Mouse (Mus musculus) regulatory T cell (primary cell): ENCODE data around the gene Btbd7.

Experiments used
- in situ Hi-C: fragments of 300-600 bp; cut with MboI, MseI; formaldehyde crosslinking; loops from one replicate; pipeline ENCODE4 v1.15.1; 2025; ENCODE audit warnings: high pct_unique_total_duplicates

Gene Btbd7

DNA sequence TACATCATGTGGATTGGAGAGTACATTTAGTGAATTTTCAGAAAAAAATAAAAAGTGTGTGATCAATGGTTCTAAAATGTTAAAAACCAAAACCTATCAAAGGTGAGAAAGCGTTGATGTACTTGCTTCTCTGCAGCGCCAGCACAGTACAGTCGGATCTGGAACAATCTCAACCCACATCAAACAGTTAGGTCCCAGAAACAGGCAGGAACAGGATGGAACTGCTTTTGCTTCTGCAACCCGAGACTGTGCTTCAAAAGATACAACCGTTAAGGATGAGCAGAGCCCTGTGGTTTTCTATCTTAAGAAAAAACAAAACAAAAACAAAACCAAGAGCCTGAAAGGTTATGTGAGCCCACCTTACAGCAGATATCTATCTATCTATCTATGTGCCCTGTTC is 95.4 kb downstream of the Btbd7 start:
- in situ Hi-C loops = loop anchor here (10.0 kb wide), 1 partner anchor 282 kb away; no protein-coding TSS in a partner anchor

DNA sequence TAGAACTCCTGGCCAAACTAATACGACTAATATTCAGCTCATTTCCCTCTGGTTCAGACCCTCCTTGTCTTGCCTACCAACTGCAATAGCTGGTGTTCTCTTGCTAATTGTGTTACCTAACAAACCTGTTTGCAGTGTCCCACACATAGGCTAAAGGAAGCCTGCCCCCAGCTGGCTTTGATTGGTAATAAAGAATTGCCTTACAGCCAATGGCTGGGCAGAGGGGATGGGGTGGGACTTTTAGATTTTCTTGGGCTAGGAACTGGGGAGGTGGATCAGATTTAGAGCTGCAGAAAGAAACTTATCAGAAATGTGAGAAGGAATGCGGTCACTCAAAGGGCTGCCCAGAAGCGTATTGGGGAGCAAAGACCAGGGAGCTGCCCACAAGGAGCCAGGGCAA is 98.8 kb downstream of the Btbd7 start:
- in situ Hi-C loops = no loop called here

DNA sequence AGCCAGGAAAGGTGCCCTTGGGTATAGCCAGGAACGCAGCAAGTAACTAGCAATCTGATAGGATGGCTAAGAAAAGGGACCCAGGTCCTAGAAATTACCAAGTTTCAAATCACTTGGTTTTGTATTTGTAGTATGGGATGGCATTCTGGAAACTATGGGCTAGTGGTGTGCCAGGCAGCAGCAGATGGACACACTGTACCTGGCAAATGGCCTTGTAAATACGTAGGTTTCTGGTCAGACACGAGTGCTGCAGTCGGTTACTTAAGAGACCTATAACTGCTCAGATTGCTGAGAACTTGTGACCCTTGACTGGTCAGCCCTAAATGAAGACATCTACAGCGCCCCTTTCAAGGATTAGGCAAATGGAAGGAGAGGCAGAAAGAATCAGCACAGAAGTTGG is 100.1 kb downstream of the Btbd7 start:
- in situ Hi-C loops = no loop called here

DNA sequence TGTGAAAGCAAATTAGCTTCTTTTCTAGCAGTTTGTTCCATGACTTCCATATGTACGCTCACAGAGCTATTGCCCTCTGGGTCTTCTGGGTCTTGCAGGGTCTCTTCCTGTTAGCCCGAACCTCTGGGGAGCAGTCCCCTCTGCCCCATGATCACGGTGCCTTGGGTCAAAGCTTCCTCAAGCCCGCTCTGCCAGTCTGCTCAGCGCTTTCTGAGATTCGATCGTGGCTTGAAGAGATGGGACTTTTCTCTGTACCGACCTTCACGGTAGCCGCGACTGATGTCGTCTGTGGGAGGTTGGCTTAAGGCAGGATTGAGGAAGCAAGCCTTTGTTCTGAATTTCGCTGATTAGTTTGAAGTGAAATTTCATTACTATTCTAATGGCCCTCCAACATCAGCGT is 102.2 kb downstream of the Btbd7 start:
- in situ Hi-C loops = no loop called here

DNA sequence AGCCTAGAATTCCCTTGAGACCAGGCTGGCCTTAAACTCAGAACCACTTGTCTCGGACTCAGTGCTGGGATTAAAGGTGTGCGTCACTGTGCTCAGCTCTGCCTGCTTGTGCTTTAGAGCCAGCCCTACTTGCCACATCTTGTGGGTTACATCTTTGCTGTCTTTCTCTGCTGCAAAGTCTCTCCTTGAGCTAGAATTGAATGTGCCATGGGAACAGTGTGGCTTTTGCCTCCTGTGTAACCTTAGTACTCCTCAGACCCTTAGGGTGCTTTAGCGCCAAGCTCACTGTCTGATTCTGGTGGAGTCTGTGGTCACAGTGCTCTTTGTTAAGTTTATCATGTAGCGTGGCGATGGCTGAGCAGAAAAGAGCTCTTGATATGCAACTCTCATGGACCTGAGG is 105.6 kb downstream of the Btbd7 start:
- in situ Hi-C loops = no loop called here

DNA sequence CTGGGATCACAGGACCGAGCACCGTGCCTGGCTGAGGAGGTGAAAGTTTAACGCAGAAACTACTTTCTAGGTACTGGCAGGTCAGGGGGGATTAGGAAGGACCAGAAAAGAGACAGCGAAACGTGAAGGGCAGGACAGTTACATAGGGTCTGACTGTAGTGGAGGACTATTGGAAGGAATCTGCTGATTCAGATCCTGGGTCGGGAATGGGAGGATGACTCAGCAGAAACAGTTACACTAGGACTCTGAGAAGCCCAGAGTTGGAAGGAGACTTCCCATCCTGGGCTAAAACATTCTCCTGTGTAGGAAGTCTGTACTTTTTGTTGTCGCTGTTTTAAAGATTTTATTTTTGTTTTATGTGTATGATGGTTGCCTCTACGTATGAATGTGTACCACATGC is 106.7 kb downstream of the Btbd7 start:
- in situ Hi-C loops = no loop called here

DNA sequence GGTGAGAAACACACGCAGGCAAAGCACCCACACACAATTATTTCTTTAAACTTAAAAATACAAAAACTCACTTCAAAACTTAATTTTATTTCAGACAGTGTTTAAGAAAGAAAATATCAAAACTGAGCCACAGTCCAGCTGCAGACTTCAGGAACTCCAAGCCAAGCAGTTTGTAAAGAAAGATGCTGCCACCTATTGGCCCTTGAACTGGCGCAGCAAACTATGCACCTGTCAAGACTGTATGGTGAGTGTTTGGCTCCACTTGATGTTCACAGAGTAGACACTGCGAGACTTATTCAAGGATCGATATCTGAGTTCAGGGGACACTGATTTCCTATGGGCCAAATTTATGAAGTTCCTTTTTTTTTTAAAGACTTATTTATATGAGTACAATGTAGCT is 109.3 kb downstream of the Btbd7 start:
- in situ Hi-C loops = no loop called here

DNA sequence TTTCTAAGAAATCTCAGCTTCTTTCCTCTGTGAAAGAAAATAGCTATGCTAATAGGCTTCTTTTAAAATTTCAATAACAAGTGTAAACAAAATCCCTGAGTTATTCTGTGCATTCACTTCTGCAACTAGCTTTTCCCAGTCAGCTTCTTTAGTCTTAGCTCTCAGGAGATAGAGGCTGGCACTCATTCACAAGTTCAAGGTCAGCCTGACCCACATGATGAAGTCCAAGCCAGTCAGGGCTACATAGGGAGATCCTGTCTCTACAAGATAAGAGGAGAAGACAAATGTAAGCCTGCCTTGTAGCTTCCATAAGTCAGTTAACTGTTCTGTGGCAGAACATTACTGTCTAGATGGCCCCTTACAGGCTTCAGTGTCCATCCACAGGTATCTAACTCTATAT is 114.6 kb downstream of the Btbd7 start:
- in situ Hi-C loops = no loop called here

DNA sequence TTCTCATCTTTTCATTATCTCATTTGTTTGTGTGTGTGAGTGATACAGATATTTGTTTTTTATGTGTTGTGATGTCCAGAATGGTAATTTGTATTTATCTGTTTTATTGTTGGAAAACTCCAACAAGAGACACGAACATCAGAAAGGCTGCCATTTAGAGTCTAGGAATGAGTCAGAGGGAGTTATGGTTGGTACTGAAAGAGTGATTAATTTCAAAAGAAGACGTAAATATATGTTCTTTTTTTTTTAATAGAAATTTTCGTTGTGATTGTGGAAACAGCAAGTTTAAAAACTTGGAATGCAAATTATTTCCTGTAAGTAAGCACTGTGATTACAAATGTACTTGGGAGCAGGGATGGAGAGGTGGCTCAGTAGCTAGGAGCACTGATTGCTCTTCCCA is 116.6 kb downstream of the Btbd7 start:
- in situ Hi-C loops = no loop called here

DNA sequence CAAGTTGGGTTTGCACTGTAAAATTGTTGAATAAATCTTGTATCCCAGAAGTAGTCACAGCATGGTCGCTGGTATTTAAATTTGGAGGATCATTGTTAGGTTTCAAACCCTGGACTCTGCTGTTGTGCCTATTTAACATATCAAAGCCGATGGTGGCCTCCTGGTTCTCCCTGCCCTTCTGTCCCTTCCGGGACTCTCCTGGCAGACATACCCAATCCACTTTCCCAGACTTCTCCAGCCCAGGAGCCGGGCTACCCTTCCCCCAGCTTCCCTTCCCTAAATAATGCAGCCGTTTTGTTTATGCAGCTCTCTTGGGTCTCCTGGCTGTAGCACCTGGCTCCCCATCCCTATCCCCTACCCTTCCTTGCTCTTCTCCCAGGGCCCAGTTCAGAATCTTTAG is 119.3 kb downstream of the Btbd7 start:
- in situ Hi-C loops = loop anchor here (10.0 kb wide), 1 partner anchor 1986 kb away; no protein-coding TSS in a partner anchor

DNA sequence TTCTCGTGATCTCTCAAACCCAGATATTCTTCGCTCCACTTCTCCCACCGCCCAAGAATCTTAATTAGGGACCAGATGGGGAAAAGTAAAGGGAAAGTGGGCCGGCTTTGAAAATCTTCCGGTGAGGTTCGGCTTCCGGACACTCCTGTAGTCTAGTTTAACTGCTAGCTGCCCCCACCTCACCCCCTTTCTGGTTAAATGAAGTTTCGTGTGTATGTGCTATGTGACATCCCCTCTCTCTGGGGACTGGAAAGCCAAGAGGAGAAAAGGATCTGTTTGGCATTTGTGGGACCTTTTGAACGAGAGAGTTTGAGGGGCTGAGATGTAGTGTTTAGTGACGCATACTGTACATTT is 119.9 kb downstream of the Btbd7 start, which contains the start of gene Gm20604:
Gm20604 (minus strand) TSS at position 270 of the 354 bp plus-strand sequence.
- in situ Hi-C loops = loop anchor here (10.0 kb wide), 1 partner anchor 1986 kb away; no protein-coding TSS in a partner anchor

DNA sequence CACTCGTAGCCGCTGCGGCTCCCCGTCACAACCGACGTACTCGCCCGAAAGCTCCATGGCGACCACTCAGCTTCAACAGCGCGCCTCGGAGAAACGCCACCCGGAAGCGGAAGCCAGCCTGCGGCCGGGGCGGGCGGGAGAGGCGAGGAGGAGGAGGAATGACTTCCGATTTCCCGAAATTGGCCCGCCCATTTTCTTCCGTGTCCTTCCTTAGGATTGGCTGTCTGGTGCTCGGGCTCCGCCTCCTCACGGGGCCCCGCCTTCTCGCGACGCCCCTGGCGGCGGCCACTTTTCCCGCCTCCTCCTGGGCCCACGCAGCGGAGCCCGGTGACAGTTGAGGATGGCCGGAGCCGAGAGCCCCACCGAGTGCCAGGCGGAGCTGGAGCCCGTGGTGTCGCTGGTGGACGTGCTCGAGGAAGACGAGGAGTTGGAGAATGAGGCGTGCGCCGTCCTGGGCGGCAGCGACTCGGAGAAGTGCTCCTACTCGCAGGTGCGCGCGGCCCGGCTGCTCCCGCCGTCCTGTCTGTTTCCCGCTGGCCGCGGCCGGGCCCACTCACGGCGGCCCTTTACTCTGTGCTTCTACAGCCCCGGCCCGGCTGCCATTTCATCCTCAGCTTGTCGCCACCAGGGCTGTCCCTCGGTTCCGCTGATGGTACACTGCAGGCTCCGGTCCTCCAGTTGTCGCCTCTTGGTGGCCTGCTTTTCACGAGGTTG is 120.4 kb downstream of the Btbd7 start, which contains the start of the genes Gm28051, Gon7 and Ubr7:
Gm28051 (minus strand) TSS at position 77 of the 714 bp plus-strand sequence.
Gon7 (minus strand) TSS at position 115 of the 714 bp plus-strand sequence.
Ubr7 (plus strand) TSS at position 279 of the 714 bp plus-strand sequence.
- in situ Hi-C loops = loop anchor here (10.0 kb wide), 1 partner anchor 1987 kb away; no protein-coding TSS in a partner anchor

DNA sequence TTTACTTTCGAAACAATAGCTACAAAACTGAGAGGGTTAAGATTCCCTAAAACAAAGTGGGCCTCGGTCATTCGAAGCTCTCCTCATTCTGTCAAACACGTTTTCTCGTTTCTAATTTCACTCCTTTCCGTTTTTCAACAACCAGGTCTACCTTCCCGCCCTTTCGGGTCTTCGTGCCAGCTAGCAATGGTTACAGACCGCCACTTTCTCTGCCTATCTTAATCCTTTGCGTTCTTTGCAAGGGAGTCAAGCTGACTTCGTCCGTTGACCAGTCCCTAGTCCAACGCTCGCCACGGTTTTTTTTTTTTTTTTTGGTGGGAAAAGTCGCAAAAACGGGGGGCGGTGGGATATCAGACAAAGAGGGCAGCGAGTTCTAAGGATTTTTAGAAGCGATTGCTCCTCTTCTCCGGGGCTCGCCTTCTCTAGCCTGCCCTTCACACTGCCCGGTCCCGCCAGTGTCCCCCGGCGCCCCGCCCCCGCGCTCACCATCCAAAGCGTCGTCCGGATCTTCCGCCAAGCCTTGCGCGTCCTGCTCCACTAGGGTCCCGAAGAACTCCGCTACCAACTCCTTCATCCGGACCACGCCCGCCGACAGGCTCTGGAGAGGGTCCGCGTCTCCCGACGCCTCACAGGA is 121.1 kb downstream of the Btbd7 start:
- in situ Hi-C loops = loop anchor here (10.0 kb wide), 1 partner anchor 1988 kb away; no protein-coding TSS in a partner anchor

DNA sequence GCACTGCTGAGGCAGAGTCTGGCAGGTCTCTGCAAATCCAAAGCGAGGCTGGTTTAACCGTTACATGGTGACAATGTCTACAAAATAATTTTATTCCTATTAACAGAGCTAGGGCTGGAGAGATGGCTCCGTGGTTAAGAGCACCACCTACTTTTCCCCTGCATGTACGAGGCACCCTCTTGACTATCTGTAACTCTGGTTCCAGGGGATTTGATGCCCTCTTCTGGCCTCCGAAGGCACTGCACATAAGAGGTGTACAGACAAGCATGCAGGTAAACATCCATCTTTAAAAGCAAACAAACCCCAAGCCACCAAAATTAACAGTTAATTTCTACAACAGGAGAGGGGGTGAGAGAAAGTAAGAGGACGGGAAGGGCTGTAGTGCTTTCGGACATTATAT is 122.0 kb downstream of the Btbd7 start:
- in situ Hi-C loops = loop anchor here (10.0 kb wide), 1 partner anchor 1988 kb away; no protein-coding TSS in a partner anchor

DNA sequence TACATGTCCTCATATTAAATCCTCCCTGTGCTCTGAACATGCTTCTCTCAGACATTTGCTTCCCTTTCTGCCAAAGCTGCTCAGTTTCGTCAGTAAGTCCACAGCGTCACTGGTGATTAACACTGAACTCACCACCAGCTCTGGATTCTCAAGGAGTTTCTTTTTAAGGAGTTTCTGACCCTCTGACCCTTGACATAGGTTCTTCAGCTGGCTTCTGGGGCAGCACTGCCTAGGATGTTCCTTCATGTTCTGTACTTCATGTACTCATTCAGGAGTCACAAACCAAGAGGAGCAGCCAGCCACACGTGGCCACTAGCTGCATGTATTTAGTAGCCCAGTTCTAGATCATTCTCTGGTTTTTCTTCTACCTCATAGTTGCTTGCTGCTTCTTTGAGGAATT is 130.0 kb downstream of the Btbd7 start:
- in situ Hi-C loops = loop anchor here (25.0 kb wide), 1 partner anchor 236 kb away; no protein-coding TSS in a partner anchor

DNA sequence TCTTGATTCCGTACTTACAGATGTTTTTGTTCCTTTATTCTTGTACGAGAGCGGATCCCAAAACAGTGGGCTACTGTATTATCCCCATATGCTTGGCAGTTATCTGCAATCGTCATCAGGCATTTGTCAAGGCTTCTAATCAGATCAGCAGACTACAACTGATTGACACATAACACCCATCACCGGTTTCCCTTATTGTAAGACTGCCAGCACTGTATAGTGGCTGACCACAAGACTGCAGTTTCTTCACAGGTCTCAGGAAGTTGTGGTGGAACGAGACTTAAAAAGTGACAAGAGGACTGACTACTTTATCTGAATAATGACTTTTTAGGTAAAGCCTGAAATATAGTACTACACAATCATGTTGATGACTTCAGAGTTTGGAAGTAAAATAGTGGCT is 133.4 kb downstream of the Btbd7 start:
- in situ Hi-C loops = loop anchor here (25.0 kb wide), 1 partner anchor 233 kb away; no protein-coding TSS in a partner anchor

DNA sequence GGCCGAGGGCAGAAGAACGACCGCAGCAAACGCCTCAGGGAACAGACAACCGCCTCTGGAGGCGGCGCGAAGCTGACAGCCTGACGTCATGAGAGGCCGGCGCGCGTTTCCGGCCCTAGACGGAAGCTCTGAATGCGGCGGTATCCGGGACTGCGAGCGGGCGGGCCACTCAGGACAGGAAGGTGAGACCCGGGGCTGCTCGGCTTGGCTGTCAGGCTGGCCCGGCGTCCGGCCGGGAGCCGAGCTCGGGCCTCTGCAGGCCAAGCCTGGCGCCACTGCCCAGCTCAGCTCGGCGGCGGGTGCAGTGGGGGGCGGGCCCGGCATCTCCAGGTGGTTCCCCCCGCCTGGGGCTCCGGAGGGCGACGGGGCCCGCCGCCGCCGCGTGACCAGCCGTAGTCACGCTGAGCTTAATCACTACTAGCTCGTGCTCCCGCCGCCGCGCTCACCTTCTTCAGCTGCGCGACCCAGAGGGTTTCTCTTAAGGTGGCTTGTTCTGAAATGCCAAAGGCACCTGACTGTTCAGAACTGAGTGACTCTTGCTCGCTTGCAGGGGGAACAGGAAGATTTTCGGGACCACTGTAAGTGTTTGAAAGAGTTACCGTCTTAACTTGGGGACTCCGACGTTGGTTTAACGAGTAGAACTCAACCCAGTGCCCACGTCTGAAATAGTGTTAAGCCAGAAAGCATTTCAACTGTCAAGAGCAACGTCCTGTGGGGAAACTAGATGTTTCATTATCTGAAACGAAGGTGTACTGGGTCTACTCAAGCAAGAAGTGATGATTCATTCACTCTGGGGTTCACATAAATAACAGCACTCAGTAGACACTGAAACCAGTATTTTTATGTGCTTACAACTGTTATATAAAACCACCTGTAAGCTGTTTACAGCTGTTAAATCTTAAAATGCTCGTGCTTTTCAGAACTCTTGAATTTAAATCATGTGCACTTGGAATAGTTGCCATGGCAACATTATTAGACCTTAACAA is 134.4 kb downstream of the Btbd7 start, which contains the start of the genes Moap1 and Tmem251:
Moap1 (minus strand) TSS at position 73 of the 986 bp plus-strand sequence.
Tmem251 (plus strand) TSS at position 174 of the 986 bp plus-strand sequence.
- in situ Hi-C loops = loop anchor here (25.0 kb wide), 1 partner anchor 232 kb away; no protein-coding TSS in a partner anchor

DNA sequence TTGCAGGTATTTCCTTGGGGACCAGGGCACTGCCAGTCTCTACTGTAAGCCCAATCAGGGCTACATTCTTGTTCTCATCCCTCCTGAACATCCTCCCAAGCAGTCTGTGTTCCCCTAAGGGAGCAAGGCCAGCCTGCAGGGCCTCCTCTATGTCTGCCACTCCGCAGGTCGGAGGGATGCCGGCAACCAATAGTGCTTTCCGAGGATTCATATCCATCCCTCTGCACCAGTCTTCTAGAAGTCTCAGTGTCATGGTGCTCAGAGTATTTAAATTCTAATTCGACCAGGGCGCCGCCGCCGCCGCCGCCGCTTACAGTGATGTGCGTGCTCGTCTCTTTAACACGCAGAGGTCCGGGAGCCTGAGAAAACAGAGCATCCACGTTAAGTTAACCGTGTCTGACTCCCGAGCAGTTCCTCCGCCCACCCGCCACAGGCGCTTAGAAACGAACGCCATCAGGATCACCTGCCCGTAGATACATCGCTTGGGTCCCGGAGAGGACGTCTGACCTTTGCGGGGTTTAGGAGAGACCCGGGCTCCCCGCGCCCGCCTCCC is 135.2 kb downstream of the Btbd7 start:
- in situ Hi-C loops = loop anchor here (25.0 kb wide), 1 partner anchor 231 kb away; no protein-coding TSS in a partner anchor

DNA sequence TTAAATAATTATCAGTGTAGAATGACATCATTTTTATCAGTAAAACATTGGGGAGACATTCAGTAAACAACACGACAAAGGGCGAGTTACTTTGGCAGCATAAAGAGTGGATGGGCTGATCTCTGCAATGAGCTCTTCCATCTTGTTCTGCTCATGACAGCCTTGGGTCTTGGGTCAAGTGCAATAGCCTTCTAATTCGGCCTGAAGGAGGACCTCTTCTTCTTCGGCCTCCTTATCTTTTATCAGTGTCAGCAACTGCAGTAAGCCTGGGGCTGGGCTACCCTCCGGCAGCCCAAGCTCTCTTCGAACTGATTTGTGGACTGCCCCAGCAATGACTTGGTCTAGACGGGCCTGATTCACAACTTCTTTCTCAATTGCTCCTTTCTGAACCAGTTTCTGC is 136.2 kb downstream of the Btbd7 start:
- in situ Hi-C loops = loop anchor here (25.0 kb wide), 1 partner anchor 230 kb away; no protein-coding TSS in a partner anchor

DNA sequence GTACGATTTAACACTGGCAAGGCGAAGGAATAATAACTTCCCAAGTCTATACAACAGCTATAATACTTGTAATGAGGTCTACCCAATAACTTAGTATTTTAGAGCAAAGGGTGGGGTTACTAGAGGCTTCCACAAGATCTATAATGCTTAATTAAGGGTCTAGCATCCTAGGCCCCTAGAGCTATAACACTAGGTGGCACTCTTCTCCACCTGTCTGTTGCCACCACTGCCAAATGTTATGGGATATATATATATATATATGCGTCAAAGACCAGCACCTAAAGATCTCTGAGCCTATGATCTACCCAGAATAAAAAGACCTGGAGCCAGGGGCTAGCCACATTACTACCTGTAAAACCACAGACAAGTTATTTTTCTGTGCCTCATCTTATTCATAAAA is 138.0 kb downstream of the Btbd7 start:
- in situ Hi-C loops = loop anchor here (25.0 kb wide), 1 partner anchor 228 kb away; no protein-coding TSS in a partner anchor
